Mouse (Mus musculus): ENCODE measurements around the gene Maml3. TPM values are rescaled to one million over a fixed set of nuclear protein-coding genes. Genes with fewer than 3 reads are reported as not detected.
A peak's percentile ranks its signal among the peaks of the same experiment; 100 is the strongest.

The Maml3 gene
- polyA plus RNA-seq, 1 experiment from 2014 or later: 5.7 TPM

DNA sequence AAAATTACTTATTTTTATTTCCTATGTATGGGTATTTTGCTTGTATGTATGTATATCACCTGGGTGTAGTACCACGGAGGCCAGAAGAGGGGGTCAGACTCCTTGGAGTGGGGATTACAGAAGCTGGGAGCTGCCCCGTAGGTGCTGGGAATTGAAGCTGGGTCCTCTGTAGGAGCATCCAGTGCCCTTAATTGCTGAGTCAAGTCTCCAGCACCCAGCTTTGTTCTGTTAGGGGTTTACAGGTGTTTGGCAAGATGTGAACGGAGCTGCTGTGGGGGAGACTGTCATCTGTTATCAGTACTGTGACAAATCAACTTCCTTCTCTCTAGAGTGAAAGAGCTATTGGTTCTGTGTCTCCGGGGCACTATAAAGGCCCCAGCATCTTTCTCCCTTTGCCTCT lies 190.0 kb downstream of the Maml3 start:
- 84% methylated on average over 4 of the region's 4 CpGs for WGBS
- H3K9me3 ChIP-seq (replicated peaks; ENCODE audit: control insufficient read depth, low read length, poor library complexity, severe bottlenecking): no peaks in the 10 kb centered on the region

DNA sequence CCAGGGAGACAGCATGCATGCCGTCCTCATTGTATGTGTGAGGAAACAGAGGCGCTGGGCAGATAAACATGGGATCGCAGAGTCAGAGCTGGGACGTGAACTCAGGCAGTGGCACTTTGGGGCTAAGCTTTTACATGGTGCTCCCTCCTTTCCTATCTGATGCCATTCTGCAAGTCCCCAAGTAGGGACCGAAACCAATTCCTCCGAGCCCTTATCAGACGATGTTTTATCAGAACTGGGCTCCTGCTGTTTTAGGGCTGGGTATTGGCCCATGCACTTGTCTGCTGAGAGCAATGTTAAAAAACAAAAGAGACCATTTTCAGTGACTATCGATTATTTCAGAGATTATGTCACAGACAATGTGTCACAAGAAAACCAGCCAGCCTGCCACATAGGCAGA lies 191.4 kb downstream of the Maml3 start:
- WGBS: 87% methylated on average over 8 of the region's 8 CpGs
- Histone ChIP-seq H3K27ac (ENCODE audit: low read length) (no peak overlapping the region), H3K36me3 (ENCODE audit: control insufficient read depth, insufficient read depth, low read length) (no peaks in the 10 kb centered on the region), H3K4me3 (ENCODE audit: low read depth, low read length) (no peak overlapping the region), H3K4me2 (ENCODE audit: low read length) (no peak overlapping the region), H3K9me3 (replicated peaks; ENCODE audit: control insufficient read depth, low read length, poor library complexity, severe bottlenecking) (no peaks in the 10 kb centered on the region), H3K4me1 (ENCODE audit: control insufficient read depth, insufficient read depth, low read length) (peaks cover 15% of the 10 kb centered on the region), H3K27me3 (ENCODE audit: control insufficient read depth, insufficient read depth, low read depth, low read length) (no peaks in the 10 kb centered on the region), H3K9ac (ENCODE audit: low read depth, low read length) (no peak overlapping the region)
- ATAC-seq: no peak

More for the DNA sequence above, 190.0 kb downstream of the Maml3 start:
- no peak for ATAC-seq
- H3K4me1 ChIP-seq (ENCODE audit: control insufficient read depth, insufficient read depth, low read length): peaks cover 15% of the 10 kb centered on the region
- no peaks in the 10 kb centered on the region for H3K27me3 ChIP-seq (ENCODE audit: control insufficient read depth, insufficient read depth, low read depth, low read length)
- no peak overlapping the region for H3K9ac ChIP-seq (ENCODE audit: low read depth, low read length)
- H3K36me3 ChIP-seq (ENCODE audit: control insufficient read depth, insufficient read depth, low read length): no peaks in the 10 kb centered on the region
- H3K4me2 ChIP-seq (ENCODE audit: low read length): no peak overlapping the region
- no peak overlapping the region for H3K27ac ChIP-seq (ENCODE audit: low read length)
- H3K4me3 ChIP-seq (ENCODE audit: low read depth, low read length): no peak overlapping the region

DNA sequence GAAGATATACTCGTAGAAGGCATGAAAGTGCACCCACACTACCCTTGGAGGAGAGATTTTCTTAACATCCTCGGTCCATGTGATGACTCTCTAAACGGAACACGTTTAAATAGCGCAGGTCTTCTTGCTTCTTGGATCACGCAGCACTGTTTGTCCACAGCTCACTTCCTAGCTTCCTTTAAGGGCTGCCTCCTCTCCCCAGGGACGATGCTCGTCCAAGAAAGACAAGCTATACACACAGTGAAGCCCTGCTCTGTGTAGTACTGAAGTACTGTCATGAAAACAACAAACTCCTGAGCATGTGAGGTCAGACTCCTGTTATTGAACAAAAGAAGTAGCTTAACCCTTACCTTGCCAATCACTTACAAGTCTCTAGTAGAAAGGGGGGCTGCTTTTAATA lies 192.7 kb downstream of the Maml3 start:
- H3K4me1 ChIP-seq (ENCODE audit: control insufficient read depth, insufficient read depth, low read length): peaks cover 22% of the 10 kb centered on the region
- H3K27ac ChIP-seq (ENCODE audit: low read length): no peak overlapping the region
- no peak overlapping the region for H3K4me3 ChIP-seq (ENCODE audit: low read depth, low read length)
- no peak for ATAC-seq
- 50% methylated on average over 8 of the region's 8 CpGs for WGBS
- H3K9ac ChIP-seq (ENCODE audit: low read depth, low read length): no peak overlapping the region
- H3K27me3 ChIP-seq (ENCODE audit: control insufficient read depth, insufficient read depth, low read depth, low read length): no peaks in the 10 kb centered on the region
- no peaks in the 10 kb centered on the region for H3K36me3 ChIP-seq (ENCODE audit: control insufficient read depth, insufficient read depth, low read length)
- H3K9me3 ChIP-seq (replicated peaks; ENCODE audit: control insufficient read depth, low read length, poor library complexity, severe bottlenecking): no peaks in the 10 kb centered on the region
- no peak overlapping the region for H3K4me2 ChIP-seq (ENCODE audit: low read length)

DNA sequence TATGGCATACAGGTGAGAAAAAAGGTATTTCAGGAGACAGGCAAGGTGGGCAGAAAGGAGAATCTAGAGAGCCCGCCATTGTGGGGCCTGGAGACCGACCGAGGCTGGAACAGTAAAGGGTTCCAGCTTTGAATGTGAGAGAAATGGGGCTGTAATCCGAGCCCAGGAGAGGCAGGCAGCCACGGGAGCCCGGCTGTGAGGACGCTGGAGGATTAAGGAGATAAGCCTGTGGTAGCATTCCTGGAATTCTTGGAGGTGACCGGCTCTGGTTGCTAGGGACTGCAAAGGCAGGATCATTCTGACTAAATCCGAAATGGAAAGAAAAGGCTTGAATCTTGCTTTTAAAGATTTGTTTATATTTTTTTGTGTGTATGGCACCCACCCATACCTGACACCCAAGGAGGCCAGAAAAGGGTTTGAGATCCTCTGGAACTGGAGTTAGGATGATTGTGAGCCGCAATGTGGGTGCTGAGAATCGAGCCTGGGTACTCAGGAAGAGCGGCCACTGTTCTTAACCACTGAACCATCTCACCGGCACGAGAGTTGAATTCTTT lies 196.4 kb downstream of the Maml3 start:
- ATAC-seq: no peak
- no peak overlapping the region for H3K4me3 ChIP-seq (ENCODE audit: low read depth, low read length)
- no peaks in the 10 kb centered on the region for H3K9me3 ChIP-seq (replicated peaks; ENCODE audit: control insufficient read depth, low read length, poor library complexity, severe bottlenecking)
- H3K27ac ChIP-seq (ENCODE audit: low read length): no peak overlapping the region
- H3K4me2 ChIP-seq (ENCODE audit: low read length): no peak overlapping the region
- H3K4me1 ChIP-seq (ENCODE audit: control insufficient read depth, insufficient read depth, low read length): peaks cover 22% of the 10 kb centered on the region
- 11% methylated on average over 14 of the region's 14 CpGs for WGBS
- no peaks in the 10 kb centered on the region for H3K36me3 ChIP-seq (ENCODE audit: control insufficient read depth, insufficient read depth, low read length)
- no peaks in the 10 kb centered on the region for H3K27me3 ChIP-seq (ENCODE audit: control insufficient read depth, insufficient read depth, low read depth, low read length)
- no peak overlapping the region for H3K9ac ChIP-seq (ENCODE audit: low read depth, low read length)

DNA sequence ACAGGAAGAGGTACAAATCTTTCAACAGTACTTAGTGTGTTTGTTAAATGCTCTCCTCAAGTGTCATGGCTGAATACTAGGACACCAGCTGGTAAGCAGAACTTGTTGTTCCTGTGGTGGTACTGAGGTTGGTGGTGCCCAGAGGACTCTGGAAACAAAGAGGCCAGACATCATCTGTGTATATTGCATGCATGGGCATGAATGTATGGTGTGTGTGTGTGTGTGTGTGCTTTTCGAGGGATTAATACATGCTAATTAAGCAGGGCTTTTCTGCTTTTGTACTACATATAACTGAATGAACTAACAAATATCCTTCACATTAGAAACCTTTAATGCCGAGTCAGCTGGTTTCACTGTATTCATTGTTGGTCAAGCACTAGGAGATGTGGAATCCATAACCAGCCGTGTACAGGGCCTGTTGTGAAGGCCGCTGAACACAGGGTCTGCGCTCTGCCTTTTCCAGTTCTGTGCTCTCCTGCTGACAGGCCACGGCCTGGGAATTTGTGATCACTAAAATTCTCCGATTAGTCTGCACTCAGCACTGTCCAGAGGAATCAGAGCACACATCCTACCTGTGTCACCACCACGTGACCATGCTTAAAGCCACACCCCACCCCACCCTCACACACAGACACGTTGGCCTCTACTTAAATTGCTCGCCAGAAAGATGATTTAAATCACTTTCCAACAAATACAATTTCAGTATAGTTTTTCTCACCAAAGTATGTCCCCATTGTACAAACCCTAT lies 197.6 kb downstream of the Maml3 start:
- H3K4me1 ChIP-seq (ENCODE audit: control insufficient read depth, insufficient read depth, low read length): peaks cover 16% of the 10 kb centered on the region
- H3K9ac ChIP-seq (ENCODE audit: low read depth, low read length): no peak overlapping the region
- ATAC-seq: no peak
- 23% methylated on average over 10 of the region's 10 CpGs for WGBS
- H3K27ac ChIP-seq (ENCODE audit: low read length): no peak overlapping the region
- no peaks in the 10 kb centered on the region for H3K36me3 ChIP-seq (ENCODE audit: control insufficient read depth, insufficient read depth, low read length)
- no peak overlapping the region for H3K4me2 ChIP-seq (ENCODE audit: low read length)
- no peaks in the 10 kb centered on the region for H3K9me3 ChIP-seq (replicated peaks; ENCODE audit: control insufficient read depth, low read length, poor library complexity, severe bottlenecking)
- no peaks in the 10 kb centered on the region for H3K27me3 ChIP-seq (ENCODE audit: control insufficient read depth, insufficient read depth, low read depth, low read length)
- H3K4me3 ChIP-seq (ENCODE audit: low read depth, low read length): no peak overlapping the region

DNA sequence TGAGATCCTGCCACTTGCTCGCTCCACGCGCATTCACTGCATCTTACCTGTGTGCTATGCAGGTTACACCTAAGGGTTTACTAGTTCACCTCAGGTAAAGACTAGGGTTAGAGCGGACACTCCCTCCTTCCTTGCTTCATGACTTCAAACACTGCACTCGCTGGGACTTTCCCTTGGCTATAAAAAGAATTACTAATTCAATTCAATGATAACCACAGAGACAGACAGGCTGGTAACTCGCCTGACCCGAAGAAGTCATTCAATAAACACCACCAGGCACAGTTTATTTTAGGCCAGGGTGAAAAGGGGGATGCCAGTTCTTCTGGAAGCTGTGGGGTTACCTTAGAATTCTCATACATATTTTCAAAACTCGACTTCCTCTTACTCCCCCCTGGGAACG lies 199.0 kb downstream of the Maml3 start:
- no peaks in the 10 kb centered on the region for H3K27me3 ChIP-seq (ENCODE audit: control insufficient read depth, insufficient read depth, low read depth, low read length)
- no peak overlapping the region for H3K9ac ChIP-seq (ENCODE audit: low read depth, low read length)
- no peaks in the 10 kb centered on the region for H3K36me3 ChIP-seq (ENCODE audit: control insufficient read depth, insufficient read depth, low read length)
- H3K4me2 ChIP-seq (ENCODE audit: low read length): no peak overlapping the region
- peaks cover 16% of the 10 kb centered on the region for H3K4me1 ChIP-seq (ENCODE audit: control insufficient read depth, insufficient read depth, low read length)
- no peaks in the 10 kb centered on the region for H3K9me3 ChIP-seq (replicated peaks; ENCODE audit: control insufficient read depth, low read length, poor library complexity, severe bottlenecking)
- no peak overlapping the region for H3K4me3 ChIP-seq (ENCODE audit: low read depth, low read length)
- 78% methylated on average over 9 of the region's 9 CpGs for WGBS
- no peak overlapping the region for H3K27ac ChIP-seq (ENCODE audit: low read length)
- no peak for ATAC-seq

DNA sequence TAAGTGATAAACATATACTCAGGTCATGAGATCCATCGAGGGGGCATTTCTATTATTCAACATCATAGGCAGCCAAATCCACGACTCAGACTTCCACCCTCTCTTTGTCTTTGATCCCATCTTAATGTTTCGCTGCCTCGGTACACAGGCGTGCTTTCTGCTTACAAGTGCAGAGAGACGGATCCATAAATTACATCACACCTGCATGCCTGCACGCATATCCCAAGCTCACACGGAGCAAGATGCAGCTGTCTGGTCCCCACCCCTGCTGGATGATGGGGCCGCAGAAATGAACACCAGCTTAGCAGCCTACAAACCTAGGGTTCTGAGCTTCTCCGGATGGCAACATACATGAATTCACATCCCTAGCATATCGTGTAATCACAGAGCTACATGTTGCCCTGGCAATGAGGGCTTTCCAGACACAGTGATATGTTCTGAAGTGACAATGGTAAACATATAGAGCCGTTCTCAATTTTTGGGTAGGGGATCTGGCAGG lies 200.5 kb downstream of the Maml3 start:
- no peak for ATAC-seq

DNA sequence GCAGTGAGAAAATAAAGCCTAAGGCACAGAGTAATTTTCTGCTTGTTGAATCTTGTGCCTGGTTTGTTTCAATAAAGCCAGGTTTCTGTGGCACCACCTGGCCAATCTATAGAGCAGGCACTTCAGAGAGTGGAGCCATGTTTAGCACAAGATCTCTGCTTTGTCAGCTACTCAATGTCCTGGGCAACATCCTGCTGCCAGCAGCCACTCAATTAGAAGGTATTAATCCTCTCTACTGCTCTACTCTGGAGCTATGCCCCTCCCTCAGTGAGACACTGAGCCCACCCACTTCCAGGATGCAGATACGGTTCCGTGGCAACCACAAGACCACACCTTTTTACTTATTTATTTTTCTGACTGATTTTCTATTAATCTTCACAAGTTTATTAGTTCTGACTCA lies 203.7 kb downstream of the Maml3 start:
- no peak for ATAC-seq
- Histone ChIP-seq H3K36me3 (ENCODE audit: control insufficient read depth, insufficient read depth, low read length) (no peaks in the 10 kb centered on the region), H3K27ac (ENCODE audit: low read length) (peak overlapping the region; percentile 13; the same call in 1 of the 2 replicates), H3K4me3 (ENCODE audit: low read depth, low read length) (no peak overlapping the region), H3K4me1 (ENCODE audit: control insufficient read depth, insufficient read depth, low read length) (peaks cover 9% of the 10 kb centered on the region), H3K9me3 (replicated peaks; ENCODE audit: control insufficient read depth, low read length, poor library complexity, severe bottlenecking) (no peaks in the 10 kb centered on the region), H3K4me2 (ENCODE audit: low read length) (no peak overlapping the region), H3K27me3 (ENCODE audit: control insufficient read depth, insufficient read depth, low read depth, low read length) (no peaks in the 10 kb centered on the region), H3K9ac (ENCODE audit: low read depth, low read length) (no peak overlapping the region)
- WGBS: 49% methylated on average over 2 of the region's 2 CpGs

More for the DNA sequence above, 200.5 kb downstream of the Maml3 start:
- 0 out of 2 replicates have a peak overlapping the region, but pooled peaks have one; percentile 12 for H3K27ac ChIP-seq (ENCODE audit: low read length)
- H3K4me1 ChIP-seq (ENCODE audit: control insufficient read depth, insufficient read depth, low read length): peaks cover 16% of the 10 kb centered on the region
- H3K36me3 ChIP-seq (ENCODE audit: control insufficient read depth, insufficient read depth, low read length): no peaks in the 10 kb centered on the region
- H3K4me2 ChIP-seq (ENCODE audit: low read length): peak overlapping the region; percentile 19
- WGBS: 38% methylated on average over 12 of the region's 12 CpGs
- no peaks in the 10 kb centered on the region for H3K9me3 ChIP-seq (replicated peaks; ENCODE audit: control insufficient read depth, low read length, poor library complexity, severe bottlenecking)
- H3K27me3 ChIP-seq (ENCODE audit: control insufficient read depth, insufficient read depth, low read depth, low read length): no peaks in the 10 kb centered on the region
- no peak overlapping the region for H3K4me3 ChIP-seq (ENCODE audit: low read depth, low read length)
- peak overlapping the region; percentile 48; the same call in 1 of the 2 replicates for H3K9ac ChIP-seq (ENCODE audit: low read depth, low read length)

DNA sequence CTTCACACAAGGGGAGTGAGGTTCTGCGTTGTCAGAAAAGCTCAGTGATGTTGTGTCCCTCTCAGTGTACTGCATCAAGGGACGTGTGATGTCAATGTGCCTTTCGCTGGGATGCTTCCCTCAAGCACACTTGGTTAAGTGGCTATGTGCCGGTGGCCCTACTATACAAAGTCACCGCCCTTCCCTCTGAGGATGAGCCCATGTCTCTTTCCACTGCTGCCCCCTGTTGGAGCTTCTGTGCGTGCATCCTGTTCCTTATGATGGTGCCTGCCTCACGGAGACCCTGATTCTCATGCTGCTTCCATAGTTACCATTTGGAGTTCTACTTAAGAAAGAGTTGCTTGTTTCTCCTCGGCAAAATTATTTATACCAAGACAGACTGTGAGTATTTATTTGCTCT lies 210.4 kb downstream of the Maml3 start:
- Histone ChIP-seq H3K4me1 (ENCODE audit: control insufficient read depth, insufficient read depth, low read length) (peaks cover 7% of the 10 kb centered on the region), H3K4me3 (ENCODE audit: low read depth, low read length) (no peak overlapping the region), H3K36me3 (ENCODE audit: control insufficient read depth, insufficient read depth, low read length) (no peaks in the 10 kb centered on the region), H3K27ac (ENCODE audit: low read length) (no peak overlapping the region), H3K9ac (ENCODE audit: low read depth, low read length) (no peak overlapping the region), H3K4me2 (ENCODE audit: low read length) (no peak overlapping the region), H3K27me3 (ENCODE audit: control insufficient read depth, insufficient read depth, low read depth, low read length) (no peaks in the 10 kb centered on the region), H3K9me3 (replicated peaks; ENCODE audit: control insufficient read depth, low read length, poor library complexity, severe bottlenecking) (no peaks in the 10 kb centered on the region; the same call in 1 of the 2 replicates)
- ATAC-seq: no peak
- 71% methylated on average over 8 of the region's 8 CpGs for WGBS
